ENCODE assay signal across 7 mouse cellular contexts in genomic region chr5:140702618-140703175, GRCm38 (mm10). TPM values are rescaled to one million over a fixed set of nuclear protein-coding genes. Genes with fewer than 3 reads are reported as not detected.
A peak's percentile ranks its signal among the peaks of the same experiment; 100 is the strongest.
DNase-seq lines count a peak whose midpoint lies in the region; ATAC-seq and TF ChIP-seq lines count a peak whose summit lies in the region.

No protein-coding gene starts in this region.

- ATAC-seq in embryonic facial prominence, embryonic 15.5 days (ENCODE audit: insufficient number of reproducible peaks, low FRiP score, low TSS enrichment, low read depth): no peak
- ATAC-seq in intestine, embryonic 16.5 days: no peak
- no peak for ATAC-seq in midbrain, postnatal 0 days (ENCODE audit: low FRiP score)

- H3K4me3 ChIP-seq in embryonic facial prominence, embryonic 15.5 days (replicated peaks): peak overlapping the region; percentile 85
- peak overlapping the region; percentile 92 for H3K4me3 ChIP-seq in intestine, embryonic 16.5 days (ENCODE audit: low read length)
- peak overlapping the region; percentile 70 for H3K4me3 ChIP-seq in midbrain, postnatal 0 days (ENCODE audit: low read depth, low read length)

- H3K4me1 ChIP-seq in embryonic facial prominence, embryonic 15.5 days: peaks cover 42% of the 10 kb centered on the region
- H3K4me1 ChIP-seq in intestine, embryonic 16.5 days (ENCODE audit: control insufficient read depth, insufficient read depth, low read length): peaks cover 41% of the 10 kb centered on the region
- H3K4me1 ChIP-seq in midbrain, postnatal 0 days (ENCODE audit: insufficient read depth, low read length): peaks cover 8% of the 10 kb centered on the region; the same call in 1 of the 2 replicates

- H3K9me3 ChIP-seq in embryonic facial prominence, embryonic 15.5 days (replicated peaks): no peaks in the 10 kb centered on the region
- no peaks in the 10 kb centered on the region for H3K9me3 ChIP-seq in intestine, embryonic 16.5 days (ENCODE audit: control insufficient read depth, low read length)
- no peaks in the 10 kb centered on the region for H3K9me3 ChIP-seq in midbrain, postnatal 0 days (ENCODE audit: low read length)

- peaks cover 13% of the 10 kb centered on the region for H3K36me3 ChIP-seq in embryonic facial prominence, embryonic 15.5 days
- 0 out of 2 replicates have a peak, but pooled peaks cover 4% of the 10 kb centered on the region for H3K36me3 ChIP-seq in intestine, embryonic 16.5 days (ENCODE audit: control insufficient read depth, insufficient read depth, low read length)
- peaks cover 4% of the 10 kb centered on the region; the same call in 1 of the 2 replicates for H3K36me3 ChIP-seq in midbrain, postnatal 0 days (ENCODE audit: insufficient read depth, low read length)

- H3K27me3 ChIP-seq in embryonic facial prominence, embryonic 15.5 days: no peaks in the 10 kb centered on the region
- H3K27me3 ChIP-seq in intestine, embryonic 16.5 days (replicated peaks; ENCODE audit: control insufficient read depth, insufficient read depth, low read length): no peaks in the 10 kb centered on the region
- no peaks in the 10 kb centered on the region for H3K27me3 ChIP-seq in midbrain, postnatal 0 days (ENCODE audit: insufficient read depth, low read length)

- WGBS in embryonic facial prominence, embryonic 15.5 days: 63% methylated on average over 19 of the region's 19 CpGs
- 64% methylated on average over 19 of the region's 19 CpGs for whole genome bisulfite sequencing in intestine, embryonic 16.5 days
- WGBS in midbrain, postnatal 0 days: 58% methylated on average over 19 of the region's 19 CpGs

- H3K9ac ChIP-seq in embryonic facial prominence, embryonic 15.5 days: peak overlapping the region; percentile 77
- H3K9ac ChIP-seq in intestine, embryonic 16.5 days (ENCODE audit: low read depth, low read length): peak overlapping the region; percentile 93
- H3K9ac ChIP-seq in midbrain, postnatal 0 days (replicated peaks; ENCODE audit: low read length, poor library complexity, severe bottlenecking): 0 out of 2 replicates have a peak overlapping the region, but pooled peaks have one; percentile 66

- TF ChIP-seq CTCF in midbrain, postnatal 0 days (IDR thresholded peaks at IDR 0.05): no peak

- peak overlapping the region; percentile 91 for H3K27ac ChIP-seq in embryonic facial prominence, embryonic 15.5 days (replicated peaks)
- peak overlapping the region; percentile 94 for H3K27ac ChIP-seq in intestine, embryonic 16.5 days (ENCODE audit: low read length)
- peak overlapping the region; percentile 72 for H3K27ac ChIP-seq in midbrain, postnatal 0 days (ENCODE audit: low read depth, low read length)

- H3K4me2 ChIP-seq in embryonic facial prominence, embryonic 15.5 days (replicated peaks): peak overlapping the region; percentile 74
- H3K4me2 ChIP-seq in intestine, embryonic 16.5 days (ENCODE audit: low read depth, low read length): peak overlapping the region; percentile 76
- peak overlapping the region; percentile 82 for H3K4me2 ChIP-seq in midbrain, postnatal 0 days (ENCODE audit: low read depth, low read length, poor library complexity, severe bottlenecking)

- intact Hi-C loops in left cerebral cortex, postnatal 14 days (cut with DNase I): no loop called here

- peak; percentile 53 for DNase-seq in 3T3-L1 (ENCODE audit: low read depth, low spot score)
- peak; percentile 3 to 10 for DNase-seq in B cell, adult 2 months
- DNase-seq in midbrain, postnatal 0 days (ENCODE audit: low spot score): no peak
- DNase-seq in gastrocnemius, postnatal 25 days: no peak
- no peak for DNase-seq in left cerebral cortex, postnatal 14 days (ENCODE audit: low spot score in 2 of 2)

RNA-seq across cellular contexts. Expression of gene Iqce, which starts 0.5 kb away (rescaled TPM):
- 24.6 and 28.2 TPM in 2 replicates for polyA plus RNA-seq in embryonic facial prominence, embryonic 15.5 days (2015; fragmentation: Nextera tagmentation; extraction: Ambion mirVana)
- 16.7 and 18.2 TPM in 2 replicates for polyA plus RNA-seq in intestine, embryonic 16.5 days (2015; fragmentation: Nextera tagmentation; extraction: Ambion mirVana)
- total RNA-seq in midbrain, postnatal 0 days (2014; rRNA removed): 36.4 and 38.6 TPM in 2 replicates
- 30.4 and 37.2 TPM in 2 replicates for polyA plus RNA-seq in midbrain, postnatal 0 days (2015; fragmentation: Nextera tagmentation; extraction: Ambion mirVana)
- total RNA-seq in gastrocnemius, postnatal 25 days (2021): 1 to 10 TPM; 3.4 to 3.9 TPM
- 10 to 100 TPM; 49.0 to 63.8 TPM for total RNA-seq in left cerebral cortex, postnatal 14 days (2021)

RNA-seq across cellular contexts. Expression of gene Brat1, which starts 2.1 kb away (rescaled TPM):
- polyA plus RNA-seq in embryonic facial prominence, embryonic 15.5 days (2015; fragmentation: Nextera tagmentation; extraction: Ambion mirVana): 24.2 and 26.0 TPM in 2 replicates
- 19.0 and 20.0 TPM in 2 replicates for polyA plus RNA-seq in intestine, embryonic 16.5 days (2015; fragmentation: Nextera tagmentation; extraction: Ambion mirVana)
- 37.1 and 40.3 TPM in 2 replicates for total RNA-seq in midbrain, postnatal 0 days (2014; rRNA removed)
- polyA plus RNA-seq in midbrain, postnatal 0 days (2015; fragmentation: Nextera tagmentation; extraction: Ambion mirVana): 16.4 and 17.9 TPM in 2 replicates
- 1 to 10 TPM; 4.8 to 5.8 TPM for total RNA-seq in gastrocnemius, postnatal 25 days (2021)
- 10 to 100 TPM; 24.8 to 27.4 TPM for total RNA-seq in left cerebral cortex, postnatal 14 days (2021)

RNA-seq across cellular contexts. Expression of gene Amz1, which starts 21.2 kb away (rescaled TPM):
- polyA plus RNA-seq in embryonic facial prominence, embryonic 15.5 days (2015; fragmentation: Nextera tagmentation; extraction: Ambion mirVana): 0.79 and 1.5 TPM in 2 replicates
- polyA plus RNA-seq in intestine, embryonic 16.5 days (2015; fragmentation: Nextera tagmentation; extraction: Ambion mirVana): 1.4 and 1.5 TPM in 2 replicates
- total RNA-seq in midbrain, postnatal 0 days (2014; rRNA removed): 14.4 and 14.9 TPM in 2 replicates
- polyA plus RNA-seq in midbrain, postnatal 0 days (2015; fragmentation: Nextera tagmentation; extraction: Ambion mirVana): 15.6 and 15.9 TPM in 2 replicates
- under 1 TPM in 1 of 2 experiments, not detected in 1; 0.29 TPM for total RNA-seq in gastrocnemius, postnatal 25 days (2021)
- total RNA-seq in left cerebral cortex, postnatal 14 days (2021): 10 to 100 TPM; 17.4 to 20.5 TPM

RNA-seq across cellular contexts. Expression of gene Ttyh3, which starts 53.9 kb away (rescaled TPM):
- polyA plus RNA-seq in embryonic facial prominence, embryonic 15.5 days (2015; fragmentation: Nextera tagmentation; extraction: Ambion mirVana): 42.3 and 43.7 TPM in 2 replicates
- polyA plus RNA-seq in intestine, embryonic 16.5 days (2015; fragmentation: Nextera tagmentation; extraction: Ambion mirVana): 17.0 and 24.3 TPM in 2 replicates
- 196 and 204 TPM in 2 replicates for total RNA-seq in midbrain, postnatal 0 days (2014; rRNA removed)
- 52.0 and 56.6 TPM in 2 replicates for polyA plus RNA-seq in midbrain, postnatal 0 days (2015; fragmentation: Nextera tagmentation; extraction: Ambion mirVana)
- total RNA-seq in gastrocnemius, postnatal 25 days (2021): 1 to 10 TPM; 6.1 to 7.8 TPM
- 100 to 1,000 TPM; 342 to 349 TPM for total RNA-seq in left cerebral cortex, postnatal 14 days (2021)

Comparison
In these comparisons a context has a peak if more than half of its experiments do, and no peak if none do; other contexts are left out.
1. DNase-seq: peak in 3T3-L1 (single experiment) and B cell, adult 2 months (2 of 2); none in midbrain, postnatal 0 days (single experiment), gastrocnemius, postnatal 25 days (single experiment) and left cerebral cortex, postnatal 14 days (0 of 2).
2. RNA of gene Amz1, which starts 21.2 kb away (total RNA-seq): 17.4 to 20.5 TPM in left cerebral cortex, postnatal 14 days and 14.4 to 14.9 TPM in midbrain, postnatal 0 days; 0.29 TPM in gastrocnemius, postnatal 25 days; every median in the first group is over 10 times any median in the second.
3. Peak in every context shown above with its lines, with median percentiles within 50 percentile points of each other: H3K27ac ChIP-seq, H3K4me2 ChIP-seq, H3K4me3 ChIP-seq and H3K9ac ChIP-seq.